In the genomic region with DNA sequence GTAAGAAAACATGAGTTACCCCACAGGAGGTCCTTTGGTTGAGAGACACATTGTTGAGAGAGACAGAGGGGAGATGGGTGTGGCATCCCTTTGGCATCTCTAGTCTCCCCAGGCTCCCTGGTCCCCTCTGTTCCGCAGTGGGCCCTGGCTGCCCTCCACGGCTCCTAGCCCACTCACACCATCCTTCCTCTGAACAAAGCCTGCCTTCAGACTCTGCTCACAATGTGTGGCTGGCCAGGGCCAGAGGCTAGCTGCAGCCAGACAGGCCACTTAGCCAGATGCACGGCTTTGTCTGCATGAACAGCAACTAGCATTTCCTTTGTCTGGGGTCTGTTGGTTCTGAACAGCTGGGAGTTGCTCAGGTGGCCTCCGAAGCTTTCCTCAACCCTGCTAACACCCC, we compare ENCODE assay signal across 9 mouse cellular contexts.
DNase-seq lines count a peak whose midpoint lies in the region; ATAC-seq and TF ChIP-seq lines count a peak whose summit lies in the region.
"Had no signal": no experiment of that assay in that cellular context is flagged by ENCODE, and none has a peak within 500 bp of the region (broad histone marks: within the 10 kb centered on the region; RNA-seq: fewer than 3 reads in every experiment).

No protein-coding gene starts in this region.

- ATAC-seq in granulocyte monocyte progenitor cell, adult 5-6 weeks (replicated peaks; ENCODE audit: poor library complexity, severe bottlenecking) = no peak
- ATAC-seq in megakaryocyte progenitor cell, adult 5-6 weeks (replicated peaks; ENCODE audit: poor library complexity) = no peak
- ATAC-seq: midbrain, embryonic 13.5 days had no signal

- no peak overlapping the region for H3K4me3 ChIP-seq in left cerebral cortex, adult 2 months
- H3K4me3 ChIP-seq: midbrain, embryonic 13.5 days had no signal

- H3K27ac ChIP-seq in left cerebral cortex, adult 2 months = no peak overlapping the region
- H3K27ac ChIP-seq: midbrain, embryonic 13.5 days had no signal

- intact Hi-C loops in left cerebral cortex, adult 2 months (cut with DNase I) = no loop called here

- TF ChIP-seq CTCF in left cerebral cortex, adult 2 months (IDR thresholded peaks at IDR 0.05) = no peak

- peak; percentile 30 to 45 for DNase-seq in gastrocnemius, postnatal 4 days (ENCODE audit: low spot score in 2 of 2)
- DNase-seq in gastrocnemius, adult 8-10 months (ENCODE audit: low spot score in 2 of 2) = no peak
- DNase-seq in brain, adult 2 months (ENCODE audit: low read depth, low spot score) = peak; percentile 24
- peak; percentile 65 for DNase-seq in cerebellum, postnatal 14 days
- DNase-seq in left cerebral cortex, adult 2 months (ENCODE audit: extremely low spot score in 1 of 2, low spot score in 2 of 2) = peak; percentile 21 to 32
- DNase-seq: thymus, postnatal 25 days had no signal

Comparison
In these comparisons a context has a peak if more than half of its experiments do, and no peak if none do; other contexts are left out.
1. DNase-seq: peak in gastrocnemius, postnatal 4 days (2 of 2), brain, adult 2 months (single experiment), cerebellum, postnatal 14 days (2 of 2) and left cerebral cortex, adult 2 months (2 of 2); none in gastrocnemius, adult 8-10 months (0 of 2).